Mouse (Mus musculus): ENCODE results near the gene Cdyl2. TPM values are rescaled to one million over a fixed set of nuclear protein-coding genes. Genes with fewer than 3 reads are reported as not detected.
A peak's percentile ranks its signal among the peaks of the same experiment; 100 is the strongest.

Cdyl2 gene
- polyA plus RNA-seq, 1 experiment = 3.2 TPM

GRCm38 (mm10) chr8:116619221-116619620 lies 113.6 kb downstream of the Cdyl2 start:
- DNase-seq (ENCODE audit: low read depth) = no peak
- no peak for TF ChIP-seq POLR2A (IDR thresholded peaks at IDR 0.05; ENCODE audit: borderline replicate concordance, extremely low read depth, insufficient read depth, insufficient read length, poor library complexity, severe bottlenecking)
- TF ChIP-seq CTCF (IDR thresholded peaks at IDR 0.05; ENCODE audit: borderline replicate concordance, extremely low read depth, insufficient read depth, insufficient read length) = no peak

DNA sequence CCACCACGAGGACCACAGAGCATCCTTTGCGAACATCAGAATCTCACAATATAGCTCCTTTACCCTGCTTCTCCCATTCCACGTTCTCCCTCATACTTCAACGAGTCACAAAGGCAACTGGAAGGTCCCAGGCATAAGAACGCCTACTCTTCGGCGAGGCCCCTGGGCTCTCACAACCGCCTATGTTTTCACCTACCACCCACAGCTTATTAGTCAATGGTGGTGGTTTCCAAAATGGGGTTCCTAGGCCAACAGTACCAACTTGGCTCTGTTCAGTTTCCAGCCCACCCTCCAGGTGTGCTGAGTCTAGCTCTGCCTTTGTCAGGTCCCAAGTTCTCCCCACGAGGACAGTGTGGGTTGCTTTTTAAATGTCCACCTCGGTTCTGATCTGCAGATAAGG lies 114.0 kb downstream of the Cdyl2 start:
- TF ChIP-seq POLR2A (IDR thresholded peaks at IDR 0.05; ENCODE audit: borderline replicate concordance, extremely low read depth, insufficient read depth, insufficient read length, poor library complexity, severe bottlenecking) (no peak), CTCF (IDR thresholded peaks at IDR 0.05; ENCODE audit: borderline replicate concordance, extremely low read depth, insufficient read depth, insufficient read length) (no peak)
- no peak for DNase-seq (ENCODE audit: low read depth)

- TF ChIP-seq CTCF (IDR thresholded peaks at IDR 0.05; ENCODE audit: borderline replicate concordance, extremely low read depth, insufficient read depth, insufficient read length) (no peak), POLR2A (IDR thresholded peaks at IDR 0.05; ENCODE audit: borderline replicate concordance, extremely low read depth, insufficient read depth, insufficient read length, poor library complexity, severe bottlenecking) (no peak)
Measured at GRCm38 (mm10) chr8:116617891-116618290, 114.9 kb downstream of the Cdyl2 start.

DNA sequence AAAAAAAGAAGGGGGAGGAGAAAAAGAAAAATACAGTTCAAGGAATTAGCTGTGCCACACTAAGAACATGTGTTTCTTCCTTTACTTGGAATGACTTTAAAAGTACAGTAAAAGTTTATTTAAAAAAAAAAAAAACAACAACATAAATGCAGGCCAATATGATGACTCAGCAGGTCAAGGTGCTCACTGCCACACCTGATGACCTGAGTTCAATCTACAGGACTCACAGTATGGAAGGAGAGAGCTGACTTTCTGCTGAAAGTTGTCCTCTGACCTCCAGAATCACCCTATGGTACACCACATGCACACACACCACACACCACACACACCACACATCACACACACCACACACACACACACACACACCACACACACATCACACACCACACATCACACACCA lies 116.4 kb downstream of the Cdyl2 start:
- DNase-seq (ENCODE audit: low read depth) = no peak
- no peak for TF ChIP-seq CTCF (IDR thresholded peaks at IDR 0.05; ENCODE audit: borderline replicate concordance, extremely low read depth, insufficient read depth, insufficient read length)
- no peak for TF ChIP-seq POLR2A (IDR thresholded peaks at IDR 0.05; ENCODE audit: borderline replicate concordance, extremely low read depth, insufficient read depth, insufficient read length, poor library complexity, severe bottlenecking)

More at GRCm38 (mm10) chr8:116617891-116618290, 114.9 kb downstream of the Cdyl2 start:
- no peak for DNase-seq (ENCODE audit: low read depth)

GRCm38 (mm10) chr8:116614901-116615300 lies 117.9 kb downstream of the Cdyl2 start:
- TF ChIP-seq POLR2A (IDR thresholded peaks at IDR 0.05; ENCODE audit: borderline replicate concordance, extremely low read depth, insufficient read depth, insufficient read length, poor library complexity, severe bottlenecking) (no peak), CTCF (IDR thresholded peaks at IDR 0.05; ENCODE audit: borderline replicate concordance, extremely low read depth, insufficient read depth, insufficient read length) (no peak)
- peak; percentile 44 for DNase-seq (ENCODE audit: low read depth)

DNA sequence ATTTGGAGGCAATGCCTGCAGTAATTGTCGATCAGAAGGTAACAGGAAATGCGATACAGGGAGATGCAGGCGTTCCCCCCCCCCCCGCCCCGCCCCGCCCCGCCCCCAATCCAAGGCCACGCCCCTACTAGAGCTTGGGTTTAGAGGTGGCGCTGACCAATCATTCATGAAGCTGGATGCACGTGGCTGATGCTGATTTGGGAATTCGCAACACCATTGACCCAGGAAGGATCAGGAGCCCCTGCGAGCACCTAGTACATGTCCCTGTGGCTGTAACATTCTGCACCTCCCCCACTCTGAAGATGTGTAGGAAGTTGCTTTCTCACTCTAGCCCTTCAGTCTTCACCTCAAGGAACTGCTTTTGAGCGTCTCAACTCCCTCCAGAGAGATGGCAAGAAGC lies 126.6 kb downstream of the Cdyl2 start:
- TF ChIP-seq POLR2A (IDR thresholded peaks at IDR 0.05; ENCODE audit: borderline replicate concordance, extremely low read depth, insufficient read depth, insufficient read length, poor library complexity, severe bottlenecking) (no peak), CTCF (IDR thresholded peaks at IDR 0.05; ENCODE audit: borderline replicate concordance, extremely low read depth, insufficient read depth, insufficient read length) (no peak)
- no peak for DNase-seq (ENCODE audit: low read depth)

DNA sequence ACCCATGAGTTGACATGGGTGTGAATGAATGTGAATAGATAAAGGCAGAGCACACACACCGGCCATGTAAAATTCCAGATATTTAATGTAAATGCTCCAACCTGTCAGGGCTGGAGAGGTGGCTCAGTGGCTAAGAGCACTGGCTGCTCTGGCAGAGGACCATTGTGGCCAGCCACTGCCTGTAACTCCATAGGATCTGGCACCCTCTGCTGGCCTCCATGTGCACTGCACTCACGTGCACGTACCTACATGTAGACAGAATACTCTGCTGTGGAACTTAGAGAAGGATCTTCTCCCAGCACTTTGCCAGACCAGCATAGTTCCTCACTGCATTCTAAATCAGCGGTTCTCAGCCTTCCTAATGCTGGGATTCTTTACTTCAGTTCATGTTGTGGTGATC lies 130.0 kb downstream of the Cdyl2 start:
- no peak for TF ChIP-seq POLR2A (IDR thresholded peaks at IDR 0.05; ENCODE audit: borderline replicate concordance, extremely low read depth, insufficient read depth, insufficient read length, poor library complexity, severe bottlenecking)
- TF ChIP-seq CTCF (IDR thresholded peaks at IDR 0.05; ENCODE audit: borderline replicate concordance, extremely low read depth, insufficient read depth, insufficient read length) = peak; percentile 33; the same call in 1 of the 2 replicates
- no peak for DNase-seq (ENCODE audit: low read depth)

DNA sequence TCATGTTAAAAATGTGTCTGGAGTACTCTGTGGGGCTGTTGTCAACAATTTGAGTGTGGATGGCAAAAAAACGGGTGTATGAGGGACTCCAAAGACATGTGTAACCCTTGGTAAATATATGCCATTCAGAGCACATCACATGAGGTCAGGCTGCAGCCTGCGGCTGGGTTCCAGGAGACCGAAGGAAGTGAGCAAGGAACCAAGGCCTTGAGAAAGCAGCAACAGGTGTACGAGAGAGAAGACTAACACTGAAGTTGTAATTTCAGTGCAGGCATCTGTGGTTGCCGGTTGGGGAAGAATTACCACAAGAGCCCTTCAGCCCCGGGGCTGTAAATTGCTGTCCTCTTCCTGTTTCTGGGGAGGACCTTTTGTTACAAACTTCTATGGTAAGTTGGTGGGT lies 133.1 kb downstream of the Cdyl2 start:
- no peak for TF ChIP-seq POLR2A (IDR thresholded peaks at IDR 0.05; ENCODE audit: borderline replicate concordance, extremely low read depth, insufficient read depth, insufficient read length, poor library complexity, severe bottlenecking)
- TF ChIP-seq CTCF (IDR thresholded peaks at IDR 0.05; ENCODE audit: borderline replicate concordance, extremely low read depth, insufficient read depth, insufficient read length) = no peak
- DNase-seq (ENCODE audit: low read depth) = no peak

DNA sequence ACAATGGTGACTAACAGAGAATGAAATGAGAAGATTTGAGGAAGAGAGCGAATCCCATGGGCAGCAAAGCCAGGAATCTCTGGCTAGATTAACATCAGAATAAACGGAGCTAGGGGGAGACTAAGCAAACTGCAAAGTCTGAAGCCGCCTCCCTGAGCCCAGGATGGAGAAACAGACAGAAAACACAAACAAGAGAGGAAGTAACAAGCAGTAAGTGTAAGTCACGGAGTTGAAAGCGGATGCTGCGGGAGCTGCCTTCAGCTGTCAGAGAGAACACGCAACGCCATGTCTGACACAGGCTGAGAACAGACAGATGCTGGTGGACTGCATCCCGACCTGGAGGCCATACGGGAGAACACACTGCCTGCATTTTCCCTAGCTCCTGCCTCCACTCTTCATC lies 141.6 kb downstream of the Cdyl2 start:
- no peak for TF ChIP-seq POLR2A (IDR thresholded peaks at IDR 0.05; ENCODE audit: borderline replicate concordance, extremely low read depth, insufficient read depth, insufficient read length, poor library complexity, severe bottlenecking)
- TF ChIP-seq CTCF (IDR thresholded peaks at IDR 0.05; ENCODE audit: borderline replicate concordance, extremely low read depth, insufficient read depth, insufficient read length) = no peak
- no peak for DNase-seq (ENCODE audit: low read depth)

DNA sequence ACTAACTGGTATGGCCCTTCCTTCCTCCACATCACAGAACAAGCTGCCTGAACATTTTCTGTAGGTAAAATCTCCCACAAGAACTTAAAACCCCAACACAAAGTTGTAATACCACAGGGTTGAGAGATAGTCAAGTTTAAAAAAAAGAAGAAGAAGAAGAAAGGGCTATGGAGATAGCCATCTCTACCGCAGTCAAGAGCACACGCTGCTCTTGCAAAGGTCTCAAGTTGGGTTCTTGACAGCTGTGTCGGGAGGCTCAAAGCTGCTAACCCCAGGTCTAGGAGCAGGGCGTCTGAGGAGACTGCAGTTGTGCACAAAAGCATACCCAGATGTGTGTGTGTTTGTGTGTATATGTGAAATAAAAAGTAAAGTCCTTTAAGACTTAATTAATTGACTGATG lies 142.2 kb downstream of the Cdyl2 start:
- TF ChIP-seq POLR2A (IDR thresholded peaks at IDR 0.05; ENCODE audit: borderline replicate concordance, extremely low read depth, insufficient read depth, insufficient read length, poor library complexity, severe bottlenecking) (no peak), CTCF (IDR thresholded peaks at IDR 0.05; ENCODE audit: borderline replicate concordance, extremely low read depth, insufficient read depth, insufficient read length) (no peak)

GRCm38 (mm10) chr8:116590106-116590505 lies 142.7 kb downstream of the Cdyl2 start:
- TF ChIP-seq CTCF (IDR thresholded peaks at IDR 0.05; ENCODE audit: borderline replicate concordance, extremely low read depth, insufficient read depth, insufficient read length) (no peak), POLR2A (IDR thresholded peaks at IDR 0.05; ENCODE audit: borderline replicate concordance, extremely low read depth, insufficient read depth, insufficient read length, poor library complexity, severe bottlenecking) (no peak)
- DNase-seq (ENCODE audit: low read depth) = no peak

More for the DNA sequence above, 142.2 kb downstream of the Cdyl2 start:
- no peak for DNase-seq (ENCODE audit: low read depth)

DNA sequence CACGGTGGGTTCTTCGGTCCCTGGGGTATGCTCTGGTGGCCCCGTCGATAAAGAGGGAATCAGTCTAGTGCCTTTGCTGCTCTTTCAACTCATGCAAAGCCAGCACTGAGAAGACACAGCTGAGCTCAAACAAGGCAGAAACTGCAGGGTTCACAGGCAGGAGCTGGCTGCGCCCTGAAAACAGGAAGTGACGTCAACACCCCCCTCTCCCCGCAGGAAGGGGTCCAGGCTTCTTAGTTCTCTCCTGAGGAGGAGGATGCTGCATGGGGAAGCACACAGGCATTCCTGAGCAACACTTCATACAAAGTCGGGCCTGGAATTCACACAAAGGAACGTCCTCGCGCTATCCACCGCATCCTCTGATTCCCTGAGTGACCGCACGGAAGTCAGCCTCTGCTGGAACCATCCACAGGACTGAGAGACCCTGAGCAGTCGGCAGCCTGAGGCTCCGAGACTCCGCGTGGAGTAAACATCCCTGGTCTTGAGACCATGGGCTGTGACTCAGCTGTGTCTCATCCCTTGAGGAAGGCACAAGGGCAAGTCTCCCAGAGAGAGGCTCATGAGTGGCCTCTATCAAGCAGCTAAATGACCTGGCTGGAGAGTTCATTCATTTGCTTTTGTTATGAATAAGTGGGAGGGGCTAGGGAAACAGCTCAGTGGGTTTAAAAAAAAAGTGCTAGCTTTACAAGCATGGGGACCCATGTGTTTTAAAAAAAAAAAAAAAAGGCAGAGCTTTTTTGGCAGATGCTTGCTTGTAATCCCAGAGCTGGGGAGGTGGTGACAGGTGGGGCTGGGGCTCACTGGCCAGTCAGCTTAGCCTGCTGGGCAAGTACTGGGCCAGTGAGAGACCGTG lies 144.9 kb downstream of the Cdyl2 start:
- no peak for DNase-seq (ENCODE audit: low read depth)

More for the DNA sequence above, 144.9 kb downstream of the Cdyl2 start:
- TF ChIP-seq POLR2A (IDR thresholded peaks at IDR 0.05; ENCODE audit: borderline replicate concordance, extremely low read depth, insufficient read depth, insufficient read length, poor library complexity, severe bottlenecking) (no peak), CTCF (IDR thresholded peaks at IDR 0.05; ENCODE audit: borderline replicate concordance, extremely low read depth, insufficient read depth, insufficient read length) (no peak)

Data from brain, embryonic 14.5 days (tissue).